ENCODE assay signal across 8 mouse cellular contexts in the genomic region with DNA sequence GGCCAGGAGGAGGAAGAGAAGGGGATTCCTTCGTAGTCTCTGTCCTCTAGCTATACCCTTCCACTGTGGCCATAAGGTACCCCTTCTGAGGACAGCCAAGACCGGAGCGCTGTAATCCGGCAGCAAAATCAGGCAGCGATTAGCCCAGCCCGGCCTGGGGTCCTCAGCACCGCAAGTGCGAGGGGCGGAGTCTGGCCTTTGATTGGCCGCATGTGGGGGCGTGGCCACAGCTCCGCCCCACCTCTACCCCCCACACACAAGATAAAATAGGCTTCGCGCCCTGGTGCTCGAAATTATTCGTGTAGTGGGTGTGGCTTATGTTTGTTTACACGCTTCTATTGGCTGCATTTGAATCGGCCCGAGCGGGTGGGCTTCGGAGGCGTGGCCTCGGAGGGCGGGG. TPM values are rescaled to one million over a fixed set of nuclear protein-coding genes. Genes with fewer than 3 reads are reported as not detected.
DNase-seq lines count a peak whose midpoint lies in the region; ATAC-seq lines count a peak whose summit lies in the region.

No protein-coding gene starts in this region.

- H3K36me3 ChIP-seq in hindbrain, embryonic 16.5 days (ENCODE audit: control insufficient read depth, insufficient read depth, low read length), result no peaks in the 10 kb centered on the region

- peak overlapping the region; percentile 75 for H3K27ac ChIP-seq in hindbrain, embryonic 16.5 days (ENCODE audit: low read depth, low read length)

- 0% methylated on average over 24 of the region's 24 CpGs for WGBS in hindbrain, embryonic 16.5 days

- H3K4me3 ChIP-seq in hindbrain, embryonic 16.5 days (ENCODE audit: low read length), result peak overlapping the region; percentile 52

- DNase-seq in ZHBTc4 (ENCODE audit: low read depth, low spot score), result peak; percentile 98
- DNase-seq in cerebellum, postnatal 4 days (ENCODE audit: low spot score in 2 of 2), result peak; percentile 86 to 93
- DNase-seq in gastrocnemius, adult 18-20 months (ENCODE audit: low spot score), result peak; percentile 95
- peak; percentile 71 to 82 for DNase-seq in left cerebral cortex, adult 18-20 months (ENCODE audit: low spot score in 2 of 2)
- DNase-seq in lung, postnatal 4 days, result peak; percentile 97 to 98
- DNase-seq in retina, postnatal 1 day, result peak; percentile 98
- DNase-seq in thymus, postnatal 4 days, result peak; percentile 98

- H3K4me1 ChIP-seq in hindbrain, embryonic 16.5 days (ENCODE audit: control insufficient read depth, insufficient read depth, low read depth, low read length), result peaks cover 18% of the 10 kb centered on the region

- H3K4me2 ChIP-seq in hindbrain, embryonic 16.5 days (ENCODE audit: low read length), result peak overlapping the region; percentile 81

- peak; percentile 90 for ATAC-seq in hindbrain, embryonic 16.5 days

- no peaks in the 10 kb centered on the region for H3K9me3 ChIP-seq in hindbrain, embryonic 16.5 days (ENCODE audit: control insufficient read depth, low read length)

- peak overlapping the region; percentile 58 for H3K9ac ChIP-seq in hindbrain, embryonic 16.5 days (ENCODE audit: low read depth, low read length)

- H3K27me3 ChIP-seq in hindbrain, embryonic 16.5 days (replicated peaks; ENCODE audit: control insufficient read depth, insufficient read depth, low read length), result no peaks in the 10 kb centered on the region

RNA-seq across cellular contexts. Expression of gene Bicra, which starts 5.0 kb away (rescaled TPM):
- 1 to 10 TPM; 5.5 to 6.6 TPM for total RNA-seq in gastrocnemius, adult 18-20 months (2021)
- polyA plus RNA-seq in hindbrain, embryonic 16.5 days (2015; fragmentation: Nextera tagmentation; extraction: Ambion mirVana), result 5.0 and 6.9 TPM in 2 replicates
- total RNA-seq in left cerebral cortex, adult 18-20 months (2021), result 10 to 100 TPM; 11.8 to 13.9 TPM

RNA-seq across cellular contexts. Expression of gene Zfp541, which starts 8.9 kb away (rescaled TPM):
- not detected for total RNA-seq in gastrocnemius, adult 18-20 months (2021)
- 0.09 and 0.16 TPM in 2 replicates for polyA plus RNA-seq in hindbrain, embryonic 16.5 days (2015; fragmentation: Nextera tagmentation; extraction: Ambion mirVana)
- total RNA-seq in left cerebral cortex, adult 18-20 months (2021), result under 1 TPM; 0.66 to 0.70 TPM

RNA-seq across cellular contexts. Expression of gene Napa, which starts 45.6 kb away (rescaled TPM):
- total RNA-seq in gastrocnemius, adult 18-20 months (2021), result 100 to 1,000 TPM; 101 to 131 TPM
- 236 and 255 TPM in 2 replicates for polyA plus RNA-seq in hindbrain, embryonic 16.5 days (2015; fragmentation: Nextera tagmentation; extraction: Ambion mirVana)
- total RNA-seq in left cerebral cortex, adult 18-20 months (2021), result 100 to 1,000 TPM; 277 to 292 TPM

Comparison
In these comparisons a context has a peak if more than half of its experiments do, and no peak if none do; other contexts are left out.
1. Peak in every context shown above with its lines: DNase-seq, ATAC-seq, H3K4me3 ChIP-seq and H3K27ac ChIP-seq.